Mouse (Mus musculus) limb, embryonic 10.5 days (tissue): Measurements from ENCODE around the gene Jph2. TPM values are rescaled to one million over a fixed set of nuclear protein-coding genes. Genes with fewer than 3 reads are reported as not detected.

Source experiments
- DNase-seq: peaks from one replicate; pipeline ENCODE4 v3.0.0-alpha.2; 2017; ENCODE audit warnings: low spot score
- H3K27ac ChIP-seq: fragments of 300-500 bp; sonication (generic); 2 replicates; pipeline ENCODE4 v1.5.1; 2016; ENCODE audit warnings: mild to moderate bottlenecking
- H3K27me3 ChIP-seq: fragments of 300-500 bp; sonication (generic); 2 replicates; pipeline ENCODE4 v1.6.1; 2016; ENCODE audit warnings: low read depth, mild to moderate bottlenecking; ENCODE audit not compliant: poor library complexity, severe bottlenecking
- H3K36me3 ChIP-seq: fragments of 300-500 bp; sonication (generic); 2 replicates; pipeline ENCODE4 v1.6.1; 2016; ENCODE audit warnings: mild to moderate bottlenecking, moderate library complexity
- H3K4me1 ChIP-seq: fragments of 300-500 bp; sonication (generic); 2 replicates; pipeline ENCODE4 v1.6.1; 2016
- H3K4me3 ChIP-seq: fragments of 300-500 bp; sonication (generic); 2 replicates; pipeline ENCODE4 v1.5.1; 2016; ENCODE audit warnings: mild to moderate bottlenecking, moderate library complexity
- H3K9me3 ChIP-seq: fragments of 300-500 bp; sonication (generic); replicated peaks from 2 replicates; pipeline ENCODE4 v1.6.1; 2016; ENCODE audit warnings: mild to moderate bottlenecking
- WGBS: fragments of 180-500 bp; shearing (Covaris S2); methylation state at CpG from one replicate; pipeline ENCODE4 v1.1.7; 2016; 5-methylcytosine and 5-hydroxymethylcytosine counted together
- polyA plus RNA-seq: library from polyadenylated mRNA; unstranded; fragments of >200 nt; fragmentation: Nextera tagmentation; extraction: Ambion mirVana; gene quantifications from 2 replicates; pipeline ENCODE4 v1.2.1, GENCODE M21; 2016

Jph2 gene
- polyA plus RNA-seq, 1 experiment from 2014 or later: 0.71 TPM

- Histone ChIP-seq H3K36me3 (no peaks in the 10 kb centered on the region), H3K27ac (no peak overlapping the region)
- WGBS: 75% methylated on average over 7 of the region's 7 CpGs
Observed at GRCm38 (mm10) chr2:163348677-163349076, 49.1 kb downstream of the Jph2 start.

GRCm38 (mm10) chr2:163347517-163348184, 50.1 kb downstream of the Jph2 start:
- Histone ChIP-seq H3K27me3 (no peaks in the 10 kb centered on the region), H3K27ac (no peak overlapping the region), H3K4me1 (no peaks in the 10 kb centered on the region), H3K9me3 (no peaks in the 10 kb centered on the region), H3K4me3 (no peak overlapping the region), H3K36me3 (no peaks in the 10 kb centered on the region)
- 86% methylated on average over 8 of the region's 8 CpGs for WGBS
- DNase-seq: no peak

More at GRCm38 (mm10) chr2:163348677-163349076, 49.1 kb downstream of the Jph2 start:
- H3K4me1 ChIP-seq: 0 out of 2 replicates have a peak, but pooled peaks cover under 1% of the 10 kb centered on the region
- H3K9me3 ChIP-seq: no peaks in the 10 kb centered on the region
- no peaks in the 10 kb centered on the region for H3K27me3 ChIP-seq
- DNase-seq: no peak
- H3K4me3 ChIP-seq: no peak overlapping the region

- H3K4me1 ChIP-seq: no peaks in the 10 kb centered on the region
- no peak overlapping the region for H3K27ac ChIP-seq
- H3K36me3 ChIP-seq: no peaks in the 10 kb centered on the region
Observed at GRCm38 (mm10) chr2:163346497-163346896, 51.3 kb downstream of the Jph2 start.

GRCm38 (mm10) chr2:163344976-163345660, 52.7 kb downstream of the Jph2 start:
- Histone ChIP-seq H3K4me3 (no peak overlapping the region), H3K27ac (no peak overlapping the region), H3K36me3 (no peaks in the 10 kb centered on the region), H3K9me3 (no peaks in the 10 kb centered on the region), H3K27me3 (peaks cover 20% of the 10 kb centered on the region), H3K4me1 (no peaks in the 10 kb centered on the region)
- DNase-seq: no peak
- WGBS: 86% methylated on average over 13 of the region's 13 CpGs

More at GRCm38 (mm10) chr2:163346497-163346896, 51.3 kb downstream of the Jph2 start:
- H3K4me3 ChIP-seq: no peak overlapping the region
- DNase-seq: no peak
- 80% methylated on average over 11 of the region's 11 CpGs for WGBS
- peaks cover 6% of the 10 kb centered on the region; the same call in 1 of the 2 replicates for H3K27me3 ChIP-seq
- no peaks in the 10 kb centered on the region for H3K9me3 ChIP-seq

GRCm38 (mm10) chr2:163343671-163344070, 54.1 kb downstream of the Jph2 start:
- Histone ChIP-seq H3K27ac (no peak overlapping the region), H3K4me1 (peaks cover 8% of the 10 kb centered on the region), H3K4me3 (no peak overlapping the region), H3K36me3 (no peaks in the 10 kb centered on the region), H3K27me3 (peaks cover 35% of the 10 kb centered on the region), H3K9me3 (no peaks in the 10 kb centered on the region)
- peak; percentile 58 for DNase-seq
- WGBS: 93% methylated on average over 4 of the region's 4 CpGs

GRCm38 (mm10) chr2:163340263-163340662, 57.5 kb downstream of the Jph2 start:
- peaks cover 8% of the 10 kb centered on the region for H3K4me1 ChIP-seq
- H3K36me3 ChIP-seq: no peaks in the 10 kb centered on the region
- no peaks in the 10 kb centered on the region for H3K9me3 ChIP-seq
- H3K4me3 ChIP-seq: no peak overlapping the region
- 26% methylated on average over 9 of the region's 9 CpGs for WGBS
- H3K27ac ChIP-seq: no peak overlapping the region
- peaks cover 69% of the 10 kb centered on the region for H3K27me3 ChIP-seq
- peak; percentile 85 for DNase-seq

GRCm38 (mm10) chr2:163332368-163333055, 65.3 kb downstream of the Jph2 start:
- Histone ChIP-seq H3K27ac (no peak overlapping the region), H3K4me3 (no peak overlapping the region), H3K9me3 (no peaks in the 10 kb centered on the region), H3K27me3 (peaks cover 42% of the 10 kb centered on the region), H3K36me3 (no peaks in the 10 kb centered on the region), H3K4me1 (no peaks in the 10 kb centered on the region)
- WGBS: 70% methylated on average over 13 of the region's 13 CpGs
- no peak for DNase-seq

- DNase-seq: no peak
- Histone ChIP-seq H3K4me1 (no peaks in the 10 kb centered on the region), H3K9me3 (no peaks in the 10 kb centered on the region), H3K27ac (no peak overlapping the region), H3K36me3 (no peaks in the 10 kb centered on the region), H3K27me3 (peaks cover 31% of the 10 kb centered on the region), H3K4me3 (no peak overlapping the region)
- 90% methylated on average over 6 of the region's 6 CpGs for WGBS
Observed at GRCm38 (mm10) chr2:163331423-163331822, 66.4 kb downstream of the Jph2 start.

- H3K9me3 ChIP-seq: no peaks in the 10 kb centered on the region
- H3K27ac ChIP-seq: no peak overlapping the region
- no peak overlapping the region for H3K4me3 ChIP-seq
- H3K4me1 ChIP-seq: no peaks in the 10 kb centered on the region
- peaks cover 24% of the 10 kb centered on the region; the same call in 1 of the 2 replicates for H3K27me3 ChIP-seq
- no peak for DNase-seq
- WGBS: 29% methylated on average over 7 of the region's 7 CpGs
- no peaks in the 10 kb centered on the region for H3K36me3 ChIP-seq
Observed at GRCm38 (mm10) chr2:163330742-163331141, 67.1 kb downstream of the Jph2 start.

DNA sequence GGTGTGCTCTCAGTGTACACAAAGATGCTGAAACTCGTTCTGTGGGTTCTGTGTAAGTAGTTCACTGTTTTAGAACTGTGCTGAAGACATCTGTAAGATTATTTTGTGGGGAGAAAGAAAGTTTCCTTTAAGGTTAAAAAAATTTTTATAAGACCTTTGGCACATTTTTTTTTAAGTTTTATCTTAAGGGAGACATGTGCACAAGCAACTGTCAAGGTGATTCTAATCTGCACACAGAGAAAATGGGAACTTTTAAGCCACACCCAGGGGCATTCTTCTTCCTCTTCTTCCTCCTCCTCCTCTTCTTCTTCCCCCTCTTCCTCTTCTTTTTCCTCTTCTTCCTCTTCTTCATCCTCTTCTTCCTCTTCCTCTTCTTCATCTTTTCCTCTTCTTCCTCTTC, 74.6 kb downstream of the Jph2 start:
- Histone ChIP-seq H3K4me3 (no peak overlapping the region), H3K27ac (no peak overlapping the region), H3K4me1 (peaks cover 5% of the 10 kb centered on the region), H3K9me3 (no peaks in the 10 kb centered on the region), H3K36me3 (no peaks in the 10 kb centered on the region), H3K27me3 (peaks cover 49% of the 10 kb centered on the region)
- WGBS: 40% methylated on average over 1 of the region's 1 CpGs
- no peak for DNase-seq

DNA sequence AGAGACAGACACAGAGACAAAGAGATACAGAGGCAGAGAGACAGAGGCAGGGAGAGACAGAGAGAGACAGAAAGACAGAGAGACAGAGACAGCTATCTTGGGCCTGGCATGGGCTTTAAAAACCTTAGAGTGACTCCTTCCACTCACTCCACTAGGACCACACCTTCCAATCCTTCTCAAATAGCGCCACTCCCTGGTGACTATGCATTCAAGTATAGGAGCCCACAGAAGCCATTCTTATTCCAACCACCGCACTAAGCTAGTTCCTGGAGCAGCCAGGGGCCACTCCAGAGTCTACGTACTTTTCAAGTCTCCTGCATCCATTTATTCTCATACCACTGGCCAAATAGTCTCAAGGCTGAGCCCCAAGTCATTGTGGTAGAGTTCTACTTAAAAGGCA, 79.0 kb downstream of the Jph2 start:
- WGBS: 86% methylated on average over 3 of the region's 3 CpGs
- DNase-seq: no peak
- Histone ChIP-seq H3K4me1 (peaks cover 5% of the 10 kb centered on the region), H3K27me3 (peaks cover 46% of the 10 kb centered on the region), H3K27ac (no peak overlapping the region), H3K36me3 (no peaks in the 10 kb centered on the region), H3K9me3 (no peaks in the 10 kb centered on the region), H3K4me3 (no peak overlapping the region)

- Histone ChIP-seq H3K27ac (no peak overlapping the region), H3K4me1 (no peaks in the 10 kb centered on the region), H3K9me3 (no peaks in the 10 kb centered on the region), H3K27me3 (peaks cover 34% of the 10 kb centered on the region), H3K36me3 (no peaks in the 10 kb centered on the region), H3K4me3 (no peak overlapping the region)
- WGBS: 87% methylated on average over 4 of the region's 4 CpGs
- DNase-seq: no peak
Observed at GRCm38 (mm10) chr2:163317281-163317680, 80.5 kb downstream of the Jph2 start.

DNA sequence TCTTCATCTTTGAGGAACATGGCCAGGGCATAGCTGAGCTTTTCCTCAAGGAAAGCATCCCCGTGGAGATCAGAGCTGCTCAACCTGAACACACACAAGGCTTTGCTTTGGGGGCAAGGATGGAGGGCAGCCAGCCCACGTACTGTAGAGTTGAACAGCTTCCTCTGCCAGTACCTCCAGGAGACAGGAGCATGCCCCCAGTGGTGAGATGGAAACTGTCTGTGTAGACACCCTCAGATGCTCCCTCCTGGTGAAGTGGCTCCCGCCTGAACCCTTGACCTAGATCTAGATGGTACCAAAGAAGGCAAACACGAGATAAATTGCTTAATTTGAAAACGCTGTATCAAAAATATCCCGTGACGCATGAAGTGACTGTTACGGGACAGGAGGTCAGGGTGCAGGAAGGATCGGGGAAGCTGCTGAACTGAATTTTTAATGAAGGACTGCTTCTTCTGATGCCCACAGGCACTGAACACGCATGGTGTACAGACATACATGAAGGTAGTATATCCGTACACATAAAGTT, 87.6 kb downstream of the Jph2 start:
- no peak for DNase-seq
- no peak overlapping the region for H3K4me3 ChIP-seq
- no peaks in the 10 kb centered on the region for H3K4me1 ChIP-seq
- H3K9me3 ChIP-seq: no peaks in the 10 kb centered on the region
- no peaks in the 10 kb centered on the region for H3K36me3 ChIP-seq
- H3K27me3 ChIP-seq: peaks cover 4% of the 10 kb centered on the region; the same call in 1 of the 2 replicates
- H3K27ac ChIP-seq: no peak overlapping the region
- 84% methylated on average over 11 of the region's 11 CpGs for WGBS
